Mouse (Mus musculus): Measurements from ENCODE around the gene Itih5.

- TF ChIP-seq CTCF (IDR thresholded peaks at IDR 0.05; ENCODE audit: low read depth) (no peak), EP300 (optimal IDR thresholded peaks at IDR 0.05) (no peak)
These were observed 147.4 kb downstream of the Itih5 start for GRCm38 (mm10) chr2:10300771-10301170.

Measured in stomach, postnatal 0 days (tissue).